Mouse (Mus musculus) urinary bladder, postnatal 36 days (tissue): ENCODE measurements around the gene Pparg.

Experiments
- DNase-seq, 2 experiments: peaks; one replicate each; pipeline ENCODE4 v3.0.0; 2022; ENCODE audit warnings: low spot score in 2 of 2, mixed read lengths in 1 of 2

Pparg gene

GRCm38 (mm10) chr6:115504915-115505314, 144.2 kb downstream of the Pparg start:
- DNase-seq = no peak

GRCm38 (mm10) chr6:115506425-115506824, 145.7 kb downstream of the Pparg start:
- DNase-seq = no peak

DNA sequence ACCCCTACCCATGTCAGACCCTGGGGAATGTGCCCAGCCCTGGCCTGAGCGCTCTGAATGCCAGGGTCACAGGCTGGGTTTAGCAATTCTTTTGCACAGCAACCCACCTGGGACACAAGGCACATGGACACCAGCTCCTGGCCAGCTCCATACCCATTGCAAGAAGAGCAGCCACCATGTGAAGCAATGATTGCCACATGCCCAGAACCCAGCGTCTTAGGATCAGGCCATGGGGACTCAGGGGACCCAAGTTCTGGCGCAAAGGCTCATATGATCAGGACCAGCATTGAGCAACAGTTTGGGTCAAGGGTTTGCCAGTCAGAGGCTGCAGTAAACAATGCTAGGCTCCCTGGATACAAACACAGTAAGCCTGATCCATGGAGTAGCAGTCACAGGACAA, 150.7 kb downstream of the Pparg start:
- peak in 1 of 2 experiments; percentile 65 for DNase-seq

GRCm38 (mm10) chr6:115513207-115513606, 152.5 kb downstream of the Pparg start:
- DNase-seq = no peak

- DNase-seq = no peak
Observed at GRCm38 (mm10) chr6:115517904-115518303, 157.2 kb downstream of the Pparg start.

DNA sequence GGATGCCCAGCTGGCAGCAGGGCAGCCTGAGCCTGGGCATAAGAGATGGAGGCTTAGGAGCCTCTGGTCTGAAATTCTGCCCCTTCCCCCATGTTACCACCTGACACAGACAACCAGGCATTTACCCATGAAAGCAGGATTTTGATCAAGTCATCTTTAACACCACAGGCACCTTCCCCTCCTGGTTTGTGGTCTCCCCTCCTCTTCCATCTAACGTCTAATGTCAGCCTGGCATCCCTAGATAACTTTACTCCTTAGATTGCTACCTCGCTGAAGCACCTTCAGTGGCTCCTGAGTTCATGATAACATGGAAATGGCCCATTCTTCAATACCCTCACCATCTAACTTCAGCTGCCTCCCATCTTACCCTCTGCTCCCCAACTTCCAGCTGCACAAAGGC, 157.6 kb downstream of the Pparg start:
- DNase-seq = no peak

DNA sequence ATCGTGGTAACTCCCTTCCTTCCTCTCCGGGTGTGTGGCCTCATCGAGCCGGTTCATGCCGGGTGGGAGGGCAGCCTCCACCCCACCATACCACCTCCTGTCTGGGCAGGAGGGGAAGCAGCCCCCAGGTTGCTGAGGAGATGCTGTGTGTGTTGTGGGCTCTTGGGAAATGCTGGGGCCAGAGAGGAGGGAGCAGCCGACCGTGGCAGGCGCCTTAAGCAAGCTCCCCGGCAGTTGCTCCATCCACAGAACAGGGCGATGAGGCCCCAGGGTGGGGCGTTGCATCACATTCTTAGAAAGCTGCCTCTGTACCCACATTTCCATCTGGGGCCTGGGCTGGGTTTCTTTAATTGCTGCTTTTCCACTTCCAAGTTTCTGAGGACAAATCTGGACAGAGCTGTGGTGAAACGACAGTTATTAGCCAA, 158.5 kb downstream of the Pparg start:
- peak in 1 of 2 experiments; percentile 70 for DNase-seq

DNA sequence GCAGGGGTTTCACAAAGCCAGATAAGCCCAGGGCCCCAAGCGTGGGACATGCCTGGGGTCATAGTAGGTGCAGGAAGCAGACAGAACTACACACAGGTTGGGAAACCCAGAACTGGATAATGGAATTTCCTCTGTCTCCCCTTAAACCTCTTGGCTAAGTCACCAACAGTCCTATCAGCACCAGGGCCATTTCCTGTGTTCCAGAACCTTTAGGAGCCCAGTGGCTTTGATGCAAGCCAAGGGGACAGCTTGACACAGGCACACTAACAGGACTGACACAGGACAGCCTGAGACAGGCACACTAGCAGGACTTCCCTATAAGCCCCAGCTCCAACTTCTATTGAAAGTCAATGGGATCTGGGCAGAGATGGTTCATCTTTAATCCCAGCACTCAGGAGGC, 161.2 kb downstream of the Pparg start:
- no peak for DNase-seq

DNA sequence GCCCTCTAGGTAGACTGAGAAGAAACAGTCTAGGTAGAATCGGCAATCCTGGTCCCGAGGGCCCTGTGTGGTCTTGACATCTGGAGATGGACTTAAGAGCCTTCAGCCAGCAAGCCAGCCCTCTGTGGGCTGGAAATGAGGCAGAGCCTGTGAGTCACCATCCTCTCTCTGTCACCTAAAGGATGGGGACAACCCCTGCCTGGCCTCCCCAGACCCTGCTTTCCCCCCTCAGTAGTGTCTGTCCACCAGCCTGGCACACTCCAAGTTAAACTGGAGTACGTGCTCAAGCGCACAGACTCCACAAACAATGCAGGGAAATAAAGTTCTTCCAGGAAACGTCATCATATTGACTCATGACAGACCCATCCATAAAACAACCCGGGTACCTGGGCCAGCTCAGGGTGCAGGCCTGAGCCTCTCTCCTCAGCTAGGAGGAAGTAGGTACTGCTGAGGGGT, 162.0 kb downstream of the Pparg start:
- DNase-seq = no peak

GRCm38 (mm10) chr6:115523201-115523600, 162.4 kb downstream of the Pparg start:
- peak in 1 of 2 experiments; percentile 66 for DNase-seq

DNA sequence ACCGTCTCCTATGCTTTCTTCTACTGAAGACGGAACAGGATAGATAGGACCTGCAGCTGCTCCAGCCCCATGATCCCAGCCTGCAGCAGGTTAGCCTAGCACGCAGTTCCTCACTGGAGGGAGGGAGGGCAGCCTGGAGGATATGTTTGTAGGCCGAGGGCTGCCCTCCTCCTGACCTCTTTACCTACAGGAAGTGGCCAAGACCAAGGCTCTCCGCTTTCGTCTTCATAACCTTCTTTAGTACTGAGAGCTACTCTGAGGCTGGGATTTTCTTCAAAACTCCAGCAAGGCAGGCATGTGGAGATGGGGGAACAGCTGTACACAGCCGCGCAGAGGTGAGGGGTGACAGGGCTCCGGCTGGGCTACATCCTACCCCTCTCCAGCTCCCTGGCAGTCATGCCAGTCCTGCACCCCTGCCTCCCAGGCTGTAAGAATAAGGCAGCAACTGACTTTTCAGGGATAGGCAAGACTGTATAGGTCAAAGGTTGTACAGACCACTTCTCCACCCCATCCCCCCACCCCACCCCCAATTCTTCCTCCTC, 163.8 kb downstream of the Pparg start:
- no peak for DNase-seq

DNA sequence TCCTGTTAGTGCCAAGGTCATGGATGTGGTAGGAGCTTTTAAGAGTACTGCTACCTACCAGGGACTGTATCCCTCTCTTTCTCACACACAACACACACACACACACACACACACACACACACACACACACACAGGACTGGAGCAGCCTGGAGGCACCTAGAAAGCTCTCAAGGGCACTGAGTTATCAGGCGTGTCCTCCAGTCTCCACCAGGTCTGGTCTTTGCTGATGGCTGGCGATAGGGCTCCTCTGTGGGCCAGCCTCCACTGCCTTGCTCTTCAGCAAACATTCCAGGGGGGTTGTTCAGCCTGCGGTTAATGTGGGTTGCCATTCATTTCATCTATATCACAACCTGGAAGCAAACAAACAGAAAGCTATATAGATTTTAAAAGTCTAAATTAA, 166.7 kb downstream of the Pparg start:
- peak; percentile 60 to 72 for DNase-seq

DNA sequence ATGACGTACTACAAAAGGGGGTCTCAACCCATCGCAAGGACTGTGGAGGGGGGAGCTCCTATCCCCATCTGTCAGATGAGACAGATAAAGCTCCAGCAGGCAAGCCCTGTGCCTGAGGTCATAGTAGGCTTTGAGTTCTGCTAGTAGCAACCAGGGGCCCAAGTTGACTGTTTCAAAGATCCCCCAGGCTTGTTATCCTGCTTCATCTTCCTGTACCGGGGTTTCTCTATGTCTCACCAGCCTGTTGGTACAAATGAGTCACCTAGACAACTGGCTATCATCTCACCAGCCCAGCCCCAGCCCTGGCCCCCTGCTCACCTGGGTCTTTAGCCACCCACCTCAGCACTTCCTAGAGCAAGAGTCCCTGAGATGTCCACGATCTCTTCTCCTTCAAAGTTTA, 167.6 kb downstream of the Pparg start:
- no peak for DNase-seq

- DNase-seq = peak in 1 of 2 experiments; percentile 48
Observed at GRCm38 (mm10) chr6:115534617-115535016, 173.9 kb downstream of the Pparg start.

- no peak for DNase-seq
Observed at GRCm38 (mm10) chr6:115536169-115536568, 175.4 kb downstream of the Pparg start.

DNA sequence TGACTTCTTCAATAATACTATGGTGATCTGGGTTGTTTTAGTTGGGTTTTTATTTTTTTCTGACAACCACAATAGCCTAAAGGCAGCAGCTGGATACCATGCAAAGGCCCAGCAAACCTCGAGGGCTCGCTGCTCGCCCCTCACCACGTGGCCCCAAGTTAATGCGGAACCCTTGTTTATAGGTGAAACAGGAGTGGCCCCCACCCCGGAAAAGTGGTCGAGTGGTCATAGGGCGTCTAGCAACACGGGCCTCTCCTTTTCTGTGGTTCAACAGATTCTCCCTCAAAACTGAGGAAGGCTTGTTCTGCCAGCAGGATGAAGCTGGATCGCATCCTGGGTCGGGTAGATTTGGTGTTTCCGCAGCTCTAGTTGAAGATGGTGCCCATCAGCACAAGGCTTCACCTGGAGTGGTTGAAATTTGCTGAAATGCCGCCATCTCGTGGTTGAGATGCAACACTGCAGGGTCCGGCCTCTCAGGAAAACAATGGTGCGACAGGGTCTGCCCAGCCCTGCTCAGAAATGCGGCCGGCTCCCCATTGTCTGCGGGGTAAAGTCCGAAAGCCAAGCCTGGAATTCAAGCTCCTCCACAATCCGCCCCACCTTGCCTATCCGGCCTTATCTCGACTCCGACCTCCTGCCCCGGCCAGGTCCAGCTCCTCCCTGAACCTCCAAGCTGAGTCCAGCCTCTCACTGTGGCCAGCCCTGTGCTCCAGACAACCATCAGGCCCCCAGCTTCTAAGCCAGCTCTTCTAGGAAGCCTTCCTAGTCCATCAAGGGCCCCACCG, 178.1 kb downstream of the Pparg start:
- DNase-seq = peak; percentile 86 to 87
